Mouse (Mus musculus) heart, embryonic 11.5 days (tissue): ENCODE data around the gene Olfr1415. TPM values are rescaled to one million over a fixed set of nuclear protein-coding genes. Genes with fewer than 3 reads are reported as not detected.

Experiments used
- ATAC-seq: fragments of 200-750 bp; cut with Nextera tagmentation; replicated peaks from 2 replicates; pipeline ENCODE4 v1.8.0; 2017; ENCODE audit warnings: moderate library complexity; ENCODE audit not compliant: insufficient number of reproducible peaks, low FRiP score, low TSS enrichment
- H3K27ac ChIP-seq: fragments of 300-500 bp; sonication (generic); 2 replicates; pipeline ENCODE4 v1.5.1; 2014; ENCODE audit warnings: mild to moderate bottlenecking, low read depth, low read length
- H3K27me3 ChIP-seq: fragments of 300-500 bp; sonication (generic); 2 replicates; pipeline ENCODE4 v1.6.1; 2014; ENCODE audit warnings: mild to moderate bottlenecking, low read length, mixed read lengths; ENCODE audit not compliant: control insufficient read depth, insufficient read depth
- H3K36me3 ChIP-seq: fragments of 300-500 bp; sonication (generic); 2 replicates; pipeline ENCODE4 v1.6.1; 2014; ENCODE audit warnings: mild to moderate bottlenecking, low read length, moderate library complexity, mixed read lengths; ENCODE audit not compliant: control insufficient read depth, insufficient read depth
- H3K4me1 ChIP-seq: fragments of 300-500 bp; sonication (generic); 2 replicates; pipeline ENCODE4 v1.6.1; 2014; ENCODE audit warnings: low read length; ENCODE audit not compliant: control insufficient read depth, insufficient read depth
- H3K4me2 ChIP-seq: fragments of 300-500 bp; sonication (generic); 2 replicates; pipeline ENCODE4 v1.6.1; 2014; ENCODE audit warnings: mild to moderate bottlenecking, moderate library complexity
- H3K4me3 ChIP-seq: fragments of 300-500 bp; sonication (generic); 2 replicates; pipeline ENCODE4 v1.5.1; 2014; ENCODE audit warnings: low read depth, low read length
- H3K9ac ChIP-seq: fragments of 300-500 bp; sonication (generic); 2 replicates; pipeline ENCODE4 v1.6.1; 2014; ENCODE audit warnings: mild to moderate bottlenecking, low read depth, low read length, moderate library complexity
- H3K9me3 ChIP-seq: fragments of 300-500 bp; sonication (generic); replicated peaks from 2 replicates; pipeline ENCODE4 v1.6.1; 2016; ENCODE audit warnings: low read length; ENCODE audit not compliant: control insufficient read depth
- WGBS: fragments of 180-500 bp; shearing (Covaris S2); extraction: QIAGEN DNeasy Blood & Tissue Kit; methylation state at CpG from one replicate; pipeline ENCODE4 v1.1.7; 2014; ENCODE audit not compliant: insufficient replicate concordance; 5-methylcytosine and 5-hydroxymethylcytosine counted together
- polyA plus RNA-seq: library from polyadenylated mRNA; unstranded; fragments of >200 nt; fragmentation: Nextera tagmentation; extraction: Ambion mirVana; gene quantifications from 2 replicates; pipeline ENCODE4 v1.2.1, GENCODE M21; 2014

Gene Olfr1415
- polyA plus RNA-seq, 1 experiment from 2014 or later = not detected

GRCm38 (mm10) chr1:92485013-92485412 is 10.9 kb downstream of the Olfr1415 start, which contains the start of gene Olfr1416:
Gene Olfr1416, minus strand, starts transcription at chr1:92485113.
- Histone ChIP-seq H3K36me3 (no peaks in the 10 kb centered on the region), H3K4me1 (no peaks in the 10 kb centered on the region), H3K4me2 (no peak within 1 kb of the TSS), H3K9me3 (no peaks in the 10 kb centered on the region), H3K27ac (no peak within 1 kb of the TSS), H3K4me3 (no peak within 1 kb of the TSS), H3K27me3 (no peaks in the 10 kb centered on the region), H3K9ac (no peak within 1 kb of the TSS)
- ATAC-seq = no peak

- Histone ChIP-seq H3K27me3 (no peaks in the 10 kb centered on the region), H3K9me3 (no peaks in the 10 kb centered on the region), H3K27ac (no peak overlapping the region), H3K4me2 (peak overlapping the region; percentile 95), H3K4me3 (peak overlapping the region; percentile 98), H3K9ac (peak overlapping the region; percentile 98), H3K4me1 (peaks cover 5% of the 10 kb centered on the region), H3K36me3 (peaks cover 7% of the 10 kb centered on the region; the same call in 1 of the 2 replicates)
- peak; percentile 62; the same call in 1 of the 2 replicates for ATAC-seq
- WGBS = 2% methylated on average over 10 of the region's 10 CpGs
Observed at GRCm38 (mm10) chr1:92474066-92474578, 21.8 kb downstream of the Olfr1415 start.

GRCm38 (mm10) chr1:92473165-92474041 is 22.5 kb downstream of the Olfr1415 start, which contains the start of gene Ndufa10:
Gene Ndufa10, minus strand, starts transcription at chr1:92473860.
- ATAC-seq = peak; percentile 88
- Histone ChIP-seq H3K4me2 (peak within 1 kb of the TSS; percentile 95), H3K4me1 (peaks cover 5% of the 10 kb centered on the region), H3K36me3 (peaks cover 7% of the 10 kb centered on the region; the same call in 1 of the 2 replicates), H3K9ac (peak within 1 kb of the TSS; percentile 98), H3K27ac (peak within 1 kb of the TSS; percentile 71), H3K4me3 (peak within 1 kb of the TSS; percentile 98), H3K27me3 (no peaks in the 10 kb centered on the region), H3K9me3 (no peaks in the 10 kb centered on the region)
- WGBS = under 1% methylated on average over 54 of the region's 67 CpGs

GRCm38 (mm10) chr1:92468891-92469290 is 27.0 kb downstream of the Olfr1415 start:
- H3K27me3 ChIP-seq = no peaks in the 10 kb centered on the region
- H3K9ac ChIP-seq = no peak overlapping the region
- no peak overlapping the region for H3K27ac ChIP-seq
- no peak for ATAC-seq
- 88% methylated on average over 4 of the region's 4 CpGs for WGBS
- H3K36me3 ChIP-seq = peaks cover 21% of the 10 kb centered on the region
- no peaks in the 10 kb centered on the region for H3K4me1 ChIP-seq
- no peaks in the 10 kb centered on the region for H3K9me3 ChIP-seq
- no peak overlapping the region for H3K4me2 ChIP-seq
- H3K4me3 ChIP-seq = no peak overlapping the region

GRCm38 (mm10) chr1:92458416-92458815 is 37.5 kb downstream of the Olfr1415 start:
- no peak for ATAC-seq
- 92% methylated on average over 6 of the region's 6 CpGs for WGBS
- H3K36me3 ChIP-seq = peaks cover 36% of the 10 kb centered on the region

GRCm38 (mm10) chr1:92457758-92458157 is 38.1 kb downstream of the Olfr1415 start:
- no peaks in the 10 kb centered on the region for H3K4me1 ChIP-seq
- no peak overlapping the region for H3K9ac ChIP-seq
- H3K4me2 ChIP-seq = no peak overlapping the region
- H3K27me3 ChIP-seq = no peaks in the 10 kb centered on the region
- no peaks in the 10 kb centered on the region for H3K9me3 ChIP-seq
- no peak for ATAC-seq
- H3K27ac ChIP-seq = no peak overlapping the region
- no peak overlapping the region for H3K4me3 ChIP-seq
- H3K36me3 ChIP-seq = peaks cover 36% of the 10 kb centered on the region

More at GRCm38 (mm10) chr1:92458416-92458815, 37.5 kb downstream of the Olfr1415 start:
- Histone ChIP-seq H3K9ac (no peak overlapping the region), H3K9me3 (no peaks in the 10 kb centered on the region), H3K27me3 (no peaks in the 10 kb centered on the region), H3K4me1 (no peaks in the 10 kb centered on the region), H3K27ac (no peak overlapping the region), H3K4me2 (no peak overlapping the region), H3K4me3 (no peak overlapping the region)

GRCm38 (mm10) chr1:92453751-92454445 is 42.0 kb downstream of the Olfr1415 start:
- peaks cover 42% of the 10 kb centered on the region for H3K36me3 ChIP-seq
- H3K9ac ChIP-seq = no peak overlapping the region
- no peak overlapping the region for H3K4me3 ChIP-seq
- no peaks in the 10 kb centered on the region for H3K27me3 ChIP-seq
- 70% methylated on average over 8 of the region's 8 CpGs for WGBS
- H3K9me3 ChIP-seq = no peaks in the 10 kb centered on the region
- H3K4me2 ChIP-seq = no peak overlapping the region
- no peak overlapping the region for H3K27ac ChIP-seq
- ATAC-seq = no peak
- 0 out of 2 replicates have a peak, but pooled peaks cover under 1% of the 10 kb centered on the region for H3K4me1 ChIP-seq

GRCm38 (mm10) chr1:92448293-92448692 is 47.6 kb downstream of the Olfr1415 start:
- ATAC-seq = no peak

More at GRCm38 (mm10) chr1:92448293-92448692, 47.6 kb downstream of the Olfr1415 start:
- Histone ChIP-seq H3K9ac (no peak overlapping the region), H3K27ac (peak overlapping the region; percentile 22; the same call in 1 of the 2 replicates), H3K4me3 (no peak overlapping the region), H3K4me1 (0 out of 2 replicates have a peak, but pooled peaks cover 3% of the 10 kb centered on the region), H3K9me3 (no peaks in the 10 kb centered on the region), H3K4me2 (no peak overlapping the region), H3K36me3 (peaks cover 33% of the 10 kb centered on the region), H3K27me3 (no peaks in the 10 kb centered on the region)
- WGBS = 52% methylated on average over 3 of the region's 3 CpGs
